Comparison of ENCODE assay signal across 9 mouse cellular contexts in the genomic region with DNA sequence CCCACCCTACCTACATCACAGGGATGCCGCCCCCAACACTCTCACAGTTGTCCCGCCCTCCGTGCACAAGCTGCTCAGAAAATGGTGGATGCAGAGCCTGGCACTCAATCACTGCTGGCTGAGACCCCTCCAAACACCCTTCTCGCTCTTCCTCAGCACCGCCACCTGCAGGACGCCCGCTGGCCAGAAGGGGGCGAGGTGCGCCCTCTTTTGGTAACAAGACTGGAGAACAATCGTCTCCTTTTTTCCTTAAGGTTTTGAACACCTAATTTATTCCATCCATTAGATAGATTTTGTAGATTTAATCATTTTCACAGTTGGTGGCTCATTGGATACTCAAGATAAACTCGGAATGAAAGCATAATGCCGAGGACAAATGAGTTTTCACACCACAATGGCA. TPM values are rescaled to one million over a fixed set of nuclear protein-coding genes. Genes with fewer than 3 reads are reported as not detected.
A peak's percentile ranks its signal among the peaks of the same experiment; 100 is the strongest.
DNase-seq lines count a peak whose midpoint lies in the region; ATAC-seq and TF ChIP-seq lines count a peak whose summit lies in the region.
"Had no signal": no experiment of that assay in that cellular context is flagged by ENCODE, and none has a peak within 500 bp of the region (broad histone marks: within the 10 kb centered on the region; RNA-seq: fewer than 3 reads in every experiment).

No protein-coding gene starts in this region.

- ATAC-seq in forebrain, embryonic 13.5 days, result peak; percentile 34
- 0 out of 2 replicates have a peak, but pooled peaks have one; percentile 15 for ATAC-seq in hindbrain, postnatal 0 days
- no peak for ATAC-seq in midbrain, embryonic 14.5 days (ENCODE audit: low FRiP score, low TSS enrichment)

- WGBS in forebrain, embryonic 13.5 days, result 1% methylated on average over 12 of the region's 12 CpGs
- WGBS in hindbrain, postnatal 0 days, result 5% methylated on average over 12 of the region's 12 CpGs
- whole genome bisulfite sequencing in midbrain, embryonic 14.5 days, result 3% methylated on average over 12 of the region's 12 CpGs

- H3K27me3 ChIP-seq in forebrain, embryonic 13.5 days, result peaks cover 29% of the 10 kb centered on the region
- H3K27me3 ChIP-seq in hindbrain, postnatal 0 days (ENCODE audit: insufficient read depth, low read length), result no peaks in the 10 kb centered on the region
- no peaks in the 10 kb centered on the region for H3K27me3 ChIP-seq in midbrain, embryonic 14.5 days (ENCODE audit: control insufficient read depth, insufficient read depth, low read length)

- peaks cover 11% of the 10 kb centered on the region; the same call in 1 of the 2 replicates for H3K36me3 ChIP-seq in forebrain, embryonic 13.5 days (ENCODE audit: poor library complexity, severe bottlenecking)
- H3K36me3 ChIP-seq in hindbrain, postnatal 0 days (ENCODE audit: insufficient read depth, low read length), result peaks cover 6% of the 10 kb centered on the region; the same call in 1 of the 2 replicates
- H3K36me3 ChIP-seq in midbrain, embryonic 14.5 days (ENCODE audit: control insufficient read depth, insufficient read depth, low read length), result peaks cover 17% of the 10 kb centered on the region

- H3K4me1 ChIP-seq in forebrain, embryonic 13.5 days, result peaks cover 62% of the 10 kb centered on the region
- peaks cover 27% of the 10 kb centered on the region for H3K4me1 ChIP-seq in hindbrain, postnatal 0 days (ENCODE audit: insufficient read depth, low read length)
- peaks cover 39% of the 10 kb centered on the region for H3K4me1 ChIP-seq in midbrain, embryonic 14.5 days (ENCODE audit: control insufficient read depth, insufficient read depth, low read length)

- intact Hi-C loops in left cerebral cortex, postnatal 36 days (cut with DNase I), result loop anchor here (5.0 kb wide), 1 partner anchor 146 kb away; no protein-coding TSS in a partner anchor

- no peak overlapping the region for H3K4me3 ChIP-seq in forebrain, embryonic 13.5 days
- no peak overlapping the region for H3K4me3 ChIP-seq in hindbrain, postnatal 0 days (ENCODE audit: low read length)
- no peak overlapping the region for H3K4me3 ChIP-seq in midbrain, embryonic 14.5 days (replicated peaks; ENCODE audit: low read depth, low read length)
- H3K4me3 ChIP-seq: liver, embryonic 15.5 days had no signal

- peak overlapping the region; percentile 32 for H3K4me2 ChIP-seq in forebrain, embryonic 13.5 days
- H3K4me2 ChIP-seq in hindbrain, postnatal 0 days (ENCODE audit: low read depth, low read length), result no peak overlapping the region
- H3K4me2 ChIP-seq in midbrain, embryonic 14.5 days (ENCODE audit: low read length), result peak overlapping the region; percentile 22; the same call in 1 of the 2 replicates
- H3K4me2 ChIP-seq: liver, embryonic 15.5 days had no signal

- H3K9me3 ChIP-seq in forebrain, embryonic 13.5 days (replicated peaks), result no peaks in the 10 kb centered on the region
- no peaks in the 10 kb centered on the region for H3K9me3 ChIP-seq in hindbrain, postnatal 0 days (ENCODE audit: low read length)
- H3K9me3 ChIP-seq in midbrain, embryonic 14.5 days (ENCODE audit: control insufficient read depth, low read length), result no peaks in the 10 kb centered on the region
- H3K9me3 ChIP-seq: liver, embryonic 15.5 days had no signal

- DNase-seq in adrenal gland, adult (ENCODE audit: inconsistent age in 2 of 2, low spot score in 1 of 2), result peak; percentile 76 to 91
- DNase-seq in adrenal gland, adult 8-10 months, result no peak
- DNase-seq in c-Kit-positive CD71-negative TER-119-negative erythroid progenitor cells, embryonic 14.5 days (ENCODE audit: low read depth), result peak; percentile 49
- DNase-seq in hindbrain, postnatal 0 days (ENCODE audit: low spot score), result peak; percentile 88
- DNase-seq in left cerebral cortex, postnatal 36 days (ENCODE audit: low spot score in 2 of 2), result peak; percentile 64 to 70
- DNase-seq in midbrain, embryonic 14.5 days, result peak; percentile 91
- peak; percentile 55 to 75 for DNase-seq in spleen, postnatal 14 days (ENCODE audit: low spot score in 2 of 2)

- TF ChIP-seq CTCF in hindbrain, postnatal 0 days (IDR thresholded peaks at IDR 0.05; ENCODE audit: low read depth), result peak; percentile 98

- H3K9ac ChIP-seq in forebrain, embryonic 13.5 days, result 0 out of 2 replicates have a peak overlapping the region, but pooled peaks have one; percentile 9
- no peak overlapping the region for H3K9ac ChIP-seq in hindbrain, postnatal 0 days (replicated peaks; ENCODE audit: low read length)
- H3K9ac ChIP-seq in midbrain, embryonic 14.5 days (replicated peaks; ENCODE audit: low read length), result 0 out of 2 replicates have a peak overlapping the region, but pooled peaks have one; percentile 9
- H3K9ac ChIP-seq: liver, embryonic 15.5 days had no signal

- 0 out of 2 replicates have a peak overlapping the region, but pooled peaks have one; percentile 55 for H3K27ac ChIP-seq in forebrain, embryonic 13.5 days
- H3K27ac ChIP-seq in hindbrain, postnatal 0 days, result peak overlapping the region; percentile 55; the same call in 1 of the 2 replicates
- peak overlapping the region; percentile 68 for H3K27ac ChIP-seq in midbrain, embryonic 14.5 days (replicated peaks; ENCODE audit: low read depth, low read length)
- H3K27ac ChIP-seq: liver, embryonic 15.5 days had no signal

RNA-seq across cellular contexts. Expression of a gene that starts 40.7 kb away (rescaled TPM):
- total RNA-seq in adrenal gland, adult 8-10 months (2022), result 10 to 100 TPM; 28.1 to 47.2 (median 33.7) TPM
- 4.8 and 4.9 TPM in 2 replicates for polyA plus RNA-seq in forebrain, embryonic 13.5 days (2015; fragmentation: Nextera tagmentation; extraction: Ambion mirVana)
- 11.7 and 15.1 TPM in 2 replicates for total RNA-seq in hindbrain, postnatal 0 days (2014; rRNA removed)
- 2.8 and 2.9 TPM in 2 replicates for polyA plus RNA-seq in hindbrain, postnatal 0 days (2015; fragmentation: Nextera tagmentation; extraction: Ambion mirVana)
- 10 to 100 TPM in 1 of 2 experiments, 1 to 10 TPM in 1; 10.0 to 12.6 TPM for total RNA-seq in left cerebral cortex, postnatal 36 days (2021)
- polyA plus RNA-seq in midbrain, embryonic 14.5 days (2014; fragmentation: Nextera tagmentation; extraction: Ambion mirVana), result 5.7 and 7.0 TPM in 2 replicates

RNA-seq across cellular contexts. Expression of a gene that starts 49.7 kb away (rescaled TPM):
- total RNA-seq in adrenal gland, adult 8-10 months (2022), result 1 to 10 TPM; 1.3 to 3.4 (median 2.4) TPM
- polyA plus RNA-seq in forebrain, embryonic 13.5 days (2015; fragmentation: Nextera tagmentation; extraction: Ambion mirVana), result 0.39 and 0.47 TPM in 2 replicates
- total RNA-seq in hindbrain, postnatal 0 days (2014; rRNA removed), result 2.7 TPM in 2 replicates
- 3.0 and 3.4 TPM in 2 replicates for polyA plus RNA-seq in hindbrain, postnatal 0 days (2015; fragmentation: Nextera tagmentation; extraction: Ambion mirVana)
- 1 to 10 TPM; 1.5 to 2.6 TPM for total RNA-seq in left cerebral cortex, postnatal 36 days (2021)
- polyA plus RNA-seq in midbrain, embryonic 14.5 days (2014; fragmentation: Nextera tagmentation; extraction: Ambion mirVana), result 0.46 and 0.86 TPM in 2 replicates
